Mouse (Mus musculus) testis, adult 2 months (tissue): ENCODE data around the gene Gm11627. TPM values are rescaled to one million over a fixed set of nuclear protein-coding genes. Genes with fewer than 3 reads are reported as not detected.
"Not testable (repeated sequence)": the region's sequence is repeated elsewhere in the genome, so short reads cannot be mapped to it uniquely, and the experiment has no call there.

ENCODE experiments used
- H3K27ac ChIP-seq: fragments of 200-500 bp; 2 replicates; pipeline ENCODE4 v1.5.1; 2012; ENCODE audit warnings: low read depth, low read length; ENCODE audit not compliant: control insufficient read depth, insufficient read depth
- H3K27me3 ChIP-seq: fragments of 200-500 bp; 2 replicates; pipeline ENCODE4 v1.6.1; 2012; ENCODE audit warnings: mild to moderate bottlenecking, low read length, moderate library complexity; ENCODE audit not compliant: control insufficient read depth, insufficient read depth
- H3K36me3 ChIP-seq: fragments of 200-500 bp; 2 replicates; pipeline ENCODE4 v1.6.1; 2012; ENCODE audit warnings: mild to moderate bottlenecking, low read length; ENCODE audit not compliant: control insufficient read depth, insufficient read depth
- H3K4me1 ChIP-seq: fragments of 200-500 bp; 2 replicates; pipeline ENCODE4 v1.6.1; 2012; ENCODE audit warnings: low read length; ENCODE audit not compliant: control insufficient read depth, insufficient read depth
- H3K4me3 ChIP-seq: fragments of 200-500 bp; 2 replicates; pipeline ENCODE4 v1.5.1; 2012; ENCODE audit warnings: low read depth, mild to moderate bottlenecking, low read length, moderate library complexity, mixed read lengths; ENCODE audit not compliant: control insufficient read depth
- CTCF ChIP-seq: fragments of 200-500 bp; IDR thresholded peaks from 2 replicates; pipeline ENCODE4 v1.5.1; 2012; ENCODE audit warnings: low read depth, mild to moderate bottlenecking, inconsistent platforms, low read length, moderate library complexity; ENCODE audit not compliant: control insufficient read depth, insufficient read depth, insufficient replicate concordance
- POLR2A ChIP-seq: fragments of 200-500 bp; IDR thresholded peaks from 2 replicates; pipeline ENCODE4 v1.6.1; 2012; ENCODE audit warnings: low read depth, mild to moderate bottlenecking, inconsistent platforms, low read length, moderate library complexity; ENCODE audit not compliant: control insufficient read depth
- polyA plus RNA-seq: library from polyadenylated mRNA; depleted of rRNA; stranded (reverse); fragments of >200 nt; gene quantifications from 2 replicates; pipeline ENCODE4 v1.2.3, GENCODE M21; 2012

The Gm11627 gene
- polyA plus RNA-seq, 1 experiment, result 0.51 TPM

- H3K4me1 ChIP-seq, result peaks cover 2% of the 10 kb centered on the region; the same call in 1 of the 2 replicates
- TF ChIP-seq CTCF, result no peak
- TF ChIP-seq POLR2A, result no peak
- peak overlapping the region; percentile 63 for H3K4me3 ChIP-seq
- no peak overlapping the region for H3K27ac ChIP-seq
- H3K36me3 ChIP-seq, result no peaks in the 10 kb centered on the region
- no peaks in the 10 kb centered on the region for H3K27me3 ChIP-seq
Observed at GRCm38 (mm10) chr11:102567723-102568122, 11.5 kb downstream of the Gm11627 start.

- Histone ChIP-seq H3K36me3 (no peaks in the 10 kb centered on the region), H3K27me3 (no peaks in the 10 kb centered on the region), H3K4me1 (peaks cover 2% of the 10 kb centered on the region; the same call in 1 of the 2 replicates), H3K27ac (no peak overlapping the region), H3K4me3 (peak overlapping the region; percentile 63; the same call in 1 of the 2 replicates)
- TF ChIP-seq CTCF (no peak), POLR2A (no peak)
Observed at GRCm38 (mm10) chr11:102567157-102567556, 12.1 kb downstream of the Gm11627 start.

GRCm38 (mm10) chr11:102566290-102566689 lies 13.0 kb downstream of the Gm11627 start:
- no peak overlapping the region for H3K27ac ChIP-seq
- H3K27me3 ChIP-seq, result no peaks in the 10 kb centered on the region
- TF ChIP-seq CTCF (no peak), POLR2A (no peak)
- H3K4me3 ChIP-seq, result no peak overlapping the region
- H3K36me3 ChIP-seq, result no peaks in the 10 kb centered on the region
- H3K4me1 ChIP-seq, result peaks cover 2% of the 10 kb centered on the region; the same call in 1 of the 2 replicates

- H3K27me3 ChIP-seq, result no peaks in the 10 kb centered on the region
- no peaks in the 10 kb centered on the region for H3K36me3 ChIP-seq
- TF ChIP-seq POLR2A (no peak), CTCF (no peak)
- H3K4me1 ChIP-seq, result peaks cover 2% of the 10 kb centered on the region; the same call in 1 of the 2 replicates
- no peak overlapping the region for H3K4me3 ChIP-seq
- H3K27ac ChIP-seq, result no peak overlapping the region
Observed at GRCm38 (mm10) chr11:102565741-102566140, 13.5 kb downstream of the Gm11627 start.

- not testable (repeated sequence) for H3K27ac ChIP-seq, H3K36me3 ChIP-seq, H3K4me1 ChIP-seq, H3K27me3 ChIP-seq, H3K4me3 ChIP-seq
Observed at GRCm38 (mm10) chr11:102564952-102565671, 14.1 kb downstream of the Gm11627 start.

- no peaks in the 10 kb centered on the region for H3K36me3 ChIP-seq
- no peak overlapping the region for H3K27ac ChIP-seq
- H3K4me1 ChIP-seq, result peaks cover 4% of the 10 kb centered on the region; the same call in 1 of the 2 replicates
- H3K27me3 ChIP-seq, result no peaks in the 10 kb centered on the region
- H3K4me3 ChIP-seq, result no peak overlapping the region
- TF ChIP-seq CTCF (no peak), POLR2A (no peak)
Observed at GRCm38 (mm10) chr11:102558704-102559103, 20.6 kb downstream of the Gm11627 start.

GRCm38 (mm10) chr11:102557386-102557785 lies 21.9 kb downstream of the Gm11627 start:
- Histone ChIP-seq H3K27ac (no peak overlapping the region), H3K4me1 (peaks cover 4% of the 10 kb centered on the region; the same call in 1 of the 2 replicates), H3K4me3 (no peak overlapping the region), H3K27me3 (no peaks in the 10 kb centered on the region), H3K36me3 (no peaks in the 10 kb centered on the region)
- TF ChIP-seq POLR2A (no peak), CTCF (no peak)
